Mouse (Mus musculus): ENCODE results near the gene Pdpk1. TPM values are rescaled to one million over a fixed set of nuclear protein-coding genes. Genes with fewer than 3 reads are reported as not detected.

Gene Pdpk1
- polyA plus RNA-seq, 1 experiment from 2014 or later = 24.3 TPM

- Histone ChIP-seq H3K9me3 (replicated peaks; ENCODE audit: control insufficient read depth, low read length) (no peaks in the 10 kb centered on the region), H3K9ac (ENCODE audit: low read depth, low read length) (no peak overlapping the region), H3K27me3 (ENCODE audit: control insufficient read depth, insufficient read depth, low read depth, low read length) (no peaks in the 10 kb centered on the region), H3K27ac (ENCODE audit: low read length) (no peak overlapping the region), H3K4me3 (ENCODE audit: low read depth, low read length) (no peak overlapping the region), H3K36me3 (ENCODE audit: control insufficient read depth, insufficient read depth) (peaks cover 23% of the 10 kb centered on the region), H3K4me2 (ENCODE audit: low read depth, low read length) (no peak overlapping the region), H3K4me1 (ENCODE audit: control insufficient read depth, low read depth, low read length) (peaks cover 1% of the 10 kb centered on the region; the same call in 1 of the 2 replicates)
- WGBS (ENCODE audit: insufficient replicate concordance) = 80% methylated on average over 2 of the region's 2 CpGs
- ATAC-seq (ENCODE audit: low read depth) = no peak
These were observed 73.6 kb downstream of the Pdpk1 start for GRCm38 (mm10) chr17:24077101-24077500.

- Histone ChIP-seq H3K4me1 (ENCODE audit: control insufficient read depth, low read depth, low read length) (peaks cover 3% of the 10 kb centered on the region; the same call in 1 of the 2 replicates), H3K9me3 (replicated peaks; ENCODE audit: control insufficient read depth, low read length) (no peaks in the 10 kb centered on the region), H3K4me3 (ENCODE audit: low read depth, low read length) (peak within 1 kb of the TSS; percentile 82), H3K9ac (ENCODE audit: low read depth, low read length) (peak within 1 kb of the TSS; percentile 86), H3K36me3 (ENCODE audit: control insufficient read depth, insufficient read depth) (peaks cover 8% of the 10 kb centered on the region), H3K27ac (ENCODE audit: low read length) (peak within 1 kb of the TSS; percentile 27; the same call in 1 of the 2 replicates), H3K4me2 (ENCODE audit: low read depth, low read length) (peak within 1 kb of the TSS; percentile 53), H3K27me3 (ENCODE audit: control insufficient read depth, insufficient read depth, low read depth, low read length) (no peaks in the 10 kb centered on the region)
- WGBS (ENCODE audit: insufficient replicate concordance) = under 1% methylated on average over 62 of the region's 62 CpGs
- peak; percentile 98 for ATAC-seq (ENCODE audit: low read depth)
These were observed 77.6 kb downstream of the Pdpk1 start, which contains the start of gene Kctd5 for GRCm38 (mm10) chr17:24072919-24073696. Kctd5 (minus strand) TSS chr17:24073485.

GRCm38 (mm10) chr17:24069531-24069930 lies 81.2 kb downstream of the Pdpk1 start:
- 83% methylated on average over 3 of the region's 3 CpGs for WGBS (ENCODE audit: insufficient replicate concordance)
- ATAC-seq (ENCODE audit: low read depth) = no peak

GRCm38 (mm10) chr17:24068271-24068670 lies 82.5 kb downstream of the Pdpk1 start:
- no peak overlapping the region for H3K4me2 ChIP-seq (ENCODE audit: low read depth, low read length)
- ATAC-seq (ENCODE audit: low read depth) = no peak
- 82% methylated on average over 5 of the region's 5 CpGs for WGBS (ENCODE audit: insufficient replicate concordance)

More at GRCm38 (mm10) chr17:24069531-24069930, 81.2 kb downstream of the Pdpk1 start:
- Histone ChIP-seq H3K4me1 (ENCODE audit: control insufficient read depth, low read depth, low read length) (peaks cover 3% of the 10 kb centered on the region; the same call in 1 of the 2 replicates), H3K4me3 (ENCODE audit: low read depth, low read length) (no peak overlapping the region), H3K9ac (ENCODE audit: low read depth, low read length) (no peak overlapping the region), H3K4me2 (ENCODE audit: low read depth, low read length) (no peak overlapping the region), H3K36me3 (ENCODE audit: control insufficient read depth, insufficient read depth) (no peaks in the 10 kb centered on the region), H3K9me3 (replicated peaks; ENCODE audit: control insufficient read depth, low read length) (no peaks in the 10 kb centered on the region), H3K27me3 (ENCODE audit: control insufficient read depth, insufficient read depth, low read depth, low read length) (no peaks in the 10 kb centered on the region), H3K27ac (ENCODE audit: low read length) (no peak overlapping the region)

GRCm38 (mm10) chr17:24062459-24063155 lies 88.1 kb downstream of the Pdpk1 start:
- H3K4me1 ChIP-seq (ENCODE audit: control insufficient read depth, low read depth, low read length) = no peaks in the 10 kb centered on the region
- H3K27me3 ChIP-seq (ENCODE audit: control insufficient read depth, insufficient read depth, low read depth, low read length) = no peaks in the 10 kb centered on the region
- no peak overlapping the region for H3K4me2 ChIP-seq (ENCODE audit: low read depth, low read length)
- H3K9me3 ChIP-seq (replicated peaks; ENCODE audit: control insufficient read depth, low read length) = no peaks in the 10 kb centered on the region
- ATAC-seq (ENCODE audit: low read depth) = no peak
- H3K9ac ChIP-seq (ENCODE audit: low read depth, low read length) = no peak overlapping the region
- H3K27ac ChIP-seq (ENCODE audit: low read length) = no peak overlapping the region
- WGBS (ENCODE audit: insufficient replicate concordance) = 53% methylated on average over 4 of the region's 4 CpGs
- H3K36me3 ChIP-seq (ENCODE audit: control insufficient read depth, insufficient read depth) = no peaks in the 10 kb centered on the region; the same call in 1 of the 2 replicates
- no peak overlapping the region for H3K4me3 ChIP-seq (ENCODE audit: low read depth, low read length)

More at GRCm38 (mm10) chr17:24068271-24068670, 82.5 kb downstream of the Pdpk1 start:
- Histone ChIP-seq H3K27me3 (ENCODE audit: control insufficient read depth, insufficient read depth, low read depth, low read length) (no peaks in the 10 kb centered on the region), H3K4me3 (ENCODE audit: low read depth, low read length) (no peak overlapping the region), H3K36me3 (ENCODE audit: control insufficient read depth, insufficient read depth) (no peaks in the 10 kb centered on the region), H3K9ac (ENCODE audit: low read depth, low read length) (no peak overlapping the region), H3K27ac (ENCODE audit: low read length) (no peak overlapping the region), H3K4me1 (ENCODE audit: control insufficient read depth, low read depth, low read length) (peaks cover 3% of the 10 kb centered on the region; the same call in 1 of the 2 replicates), H3K9me3 (replicated peaks; ENCODE audit: control insufficient read depth, low read length) (no peaks in the 10 kb centered on the region)

GRCm38 (mm10) chr17:24057730-24058245 lies 92.9 kb downstream of the Pdpk1 start:
- ATAC-seq (ENCODE audit: low read depth) = no peak
- Histone ChIP-seq H3K27me3 (ENCODE audit: control insufficient read depth, insufficient read depth, low read depth, low read length) (no peaks in the 10 kb centered on the region), H3K27ac (ENCODE audit: low read length) (no peak overlapping the region), H3K4me3 (ENCODE audit: low read depth, low read length) (no peak overlapping the region), H3K36me3 (ENCODE audit: control insufficient read depth, insufficient read depth) (peaks cover 5% of the 10 kb centered on the region), H3K4me1 (ENCODE audit: control insufficient read depth, low read depth, low read length) (no peaks in the 10 kb centered on the region), H3K4me2 (ENCODE audit: low read depth, low read length) (no peak overlapping the region), H3K9me3 (replicated peaks; ENCODE audit: control insufficient read depth, low read length) (no peaks in the 10 kb centered on the region), H3K9ac (ENCODE audit: low read depth, low read length) (no peak overlapping the region)
- WGBS (ENCODE audit: insufficient replicate concordance) = 81% methylated on average over 5 of the region's 5 CpGs

- Histone ChIP-seq H3K36me3 (ENCODE audit: control insufficient read depth, insufficient read depth) (peaks cover 5% of the 10 kb centered on the region), H3K4me2 (ENCODE audit: low read depth, low read length) (no peak overlapping the region), H3K9me3 (replicated peaks; ENCODE audit: control insufficient read depth, low read length) (no peaks in the 10 kb centered on the region), H3K27ac (ENCODE audit: low read length) (no peak overlapping the region), H3K4me3 (ENCODE audit: low read depth, low read length) (no peak overlapping the region), H3K9ac (ENCODE audit: low read depth, low read length) (no peak overlapping the region), H3K27me3 (ENCODE audit: control insufficient read depth, insufficient read depth, low read depth, low read length) (no peaks in the 10 kb centered on the region), H3K4me1 (ENCODE audit: control insufficient read depth, low read depth, low read length) (no peaks in the 10 kb centered on the region)
- ATAC-seq (ENCODE audit: low read depth) = no peak
- 77% methylated on average over 14 of the region's 14 CpGs for WGBS (ENCODE audit: insufficient replicate concordance)
These were observed 93.8 kb downstream of the Pdpk1 start for GRCm38 (mm10) chr17:24056636-24057625.

- no peak overlapping the region for H3K27ac ChIP-seq (ENCODE audit: low read length)
- H3K4me3 ChIP-seq (ENCODE audit: low read depth, low read length) = no peak overlapping the region
- no peak overlapping the region for H3K9ac ChIP-seq (ENCODE audit: low read depth, low read length)
- H3K36me3 ChIP-seq (ENCODE audit: control insufficient read depth, insufficient read depth) = peaks cover 8% of the 10 kb centered on the region
- no peaks in the 10 kb centered on the region for H3K27me3 ChIP-seq (ENCODE audit: control insufficient read depth, insufficient read depth, low read depth, low read length)
- no peaks in the 10 kb centered on the region for H3K9me3 ChIP-seq (replicated peaks; ENCODE audit: control insufficient read depth, low read length)
- no peaks in the 10 kb centered on the region for H3K4me1 ChIP-seq (ENCODE audit: control insufficient read depth, low read depth, low read length)
- no peak overlapping the region for H3K4me2 ChIP-seq (ENCODE audit: low read depth, low read length)
- 82% methylated on average over 8 of the region's 8 CpGs for WGBS (ENCODE audit: insufficient replicate concordance)
- no peak for ATAC-seq (ENCODE audit: low read depth)
These were observed 101.7 kb downstream of the Pdpk1 start for GRCm38 (mm10) chr17:24049008-24049407.
